Mouse (Mus musculus): ENCODE measurements around the gene Akap10. TPM values are rescaled to one million over a fixed set of nuclear protein-coding genes. Genes with fewer than 3 reads are reported as not detected.

Akap10 gene
- polyA plus RNA-seq (2012; ENCODE audit: insufficient read depth, insufficient read length, missing spikeins): 46.2 and 46.4 TPM in 2 replicates

- Histone ChIP-seq H3K4me3 (ENCODE audit: insufficient read depth, low read length) (peak within 1 kb of the TSS; percentile 95), H3K27ac (ENCODE audit: insufficient read depth, low read depth, low read length) (peak within 1 kb of the TSS; percentile 98), H3K4me1 (ENCODE audit: control insufficient read depth, insufficient read depth, low read length) (peaks cover 42% of the 10 kb centered on the region)
- TF ChIP-seq POLR2A (IDR thresholded peaks at IDR 0.05; ENCODE audit: borderline replicate concordance, low read depth, low read length) (no peak), CTCF (IDR thresholded peaks at IDR 0.05; ENCODE audit: low read depth, low read length) (no peak)
Observed at GRCm38 (mm10) chr11:61930098-61930517, at the start of gene Akap10. TSS of gene Akap10 (minus strand) at chr11:61930252.

GRCm38 (mm10) chr11:61975783-61976182 is 45.7 kb upstream of the Akap10 start:
- H3K4me1 ChIP-seq (ENCODE audit: control insufficient read depth, insufficient read depth, low read length): peaks cover 4% of the 10 kb centered on the region; the same call in 1 of the 2 replicates
- no peak for TF ChIP-seq CTCF (IDR thresholded peaks at IDR 0.05; ENCODE audit: low read depth, low read length)
- TF ChIP-seq POLR2A (IDR thresholded peaks at IDR 0.05; ENCODE audit: borderline replicate concordance, low read depth, low read length): no peak
- H3K4me3 ChIP-seq (ENCODE audit: insufficient read depth, low read length): no peak overlapping the region
- no peak overlapping the region for H3K27ac ChIP-seq (ENCODE audit: insufficient read depth, low read depth, low read length)

- Histone ChIP-seq H3K27ac (ENCODE audit: insufficient read depth, low read depth, low read length) (no peak overlapping the region), H3K4me1 (ENCODE audit: control insufficient read depth, insufficient read depth, low read length) (peaks cover 5% of the 10 kb centered on the region; the same call in 1 of the 2 replicates), H3K4me3 (ENCODE audit: insufficient read depth, low read length) (no peak overlapping the region)
- no peak for TF ChIP-seq POLR2A (IDR thresholded peaks at IDR 0.05; ENCODE audit: borderline replicate concordance, low read depth, low read length)
- no peak for TF ChIP-seq CTCF (IDR thresholded peaks at IDR 0.05; ENCODE audit: low read depth, low read length)
Observed at GRCm38 (mm10) chr11:61974106-61974707, 44.2 kb upstream of the Akap10 start.

- H3K27ac ChIP-seq (ENCODE audit: insufficient read depth, low read depth, low read length): no peak overlapping the region
- H3K4me3 ChIP-seq (ENCODE audit: insufficient read depth, low read length): no peak overlapping the region
- TF ChIP-seq CTCF (IDR thresholded peaks at IDR 0.05; ENCODE audit: low read depth, low read length) (no peak), POLR2A (IDR thresholded peaks at IDR 0.05; ENCODE audit: borderline replicate concordance, low read depth, low read length) (no peak)
- peaks cover 12% of the 10 kb centered on the region for H3K4me1 ChIP-seq (ENCODE audit: control insufficient read depth, insufficient read depth, low read length)
Observed at GRCm38 (mm10) chr11:61971441-61972221, 41.6 kb upstream of the Akap10 start.

- Histone ChIP-seq H3K4me1 (ENCODE audit: control insufficient read depth, insufficient read depth, low read length) (peaks cover 12% of the 10 kb centered on the region), H3K4me3 (ENCODE audit: insufficient read depth, low read length) (no peak overlapping the region), H3K27ac (ENCODE audit: insufficient read depth, low read depth, low read length) (no peak overlapping the region)
- TF ChIP-seq POLR2A (IDR thresholded peaks at IDR 0.05; ENCODE audit: borderline replicate concordance, low read depth, low read length) (no peak), CTCF (IDR thresholded peaks at IDR 0.05; ENCODE audit: low read depth, low read length) (no peak)
Observed at GRCm38 (mm10) chr11:61970901-61971300, 40.8 kb upstream of the Akap10 start.

- H3K27ac ChIP-seq (ENCODE audit: insufficient read depth, low read depth, low read length): no peak overlapping the region
- H3K4me3 ChIP-seq (ENCODE audit: insufficient read depth, low read length): no peak overlapping the region
- peaks cover 9% of the 10 kb centered on the region for H3K4me1 ChIP-seq (ENCODE audit: control insufficient read depth, insufficient read depth, low read length)
- TF ChIP-seq POLR2A (IDR thresholded peaks at IDR 0.05; ENCODE audit: borderline replicate concordance, low read depth, low read length) (no peak), CTCF (IDR thresholded peaks at IDR 0.05; ENCODE audit: low read depth, low read length) (no peak)
Observed at GRCm38 (mm10) chr11:61968875-61969274, 38.8 kb upstream of the Akap10 start.

- TF ChIP-seq POLR2A (IDR thresholded peaks at IDR 0.05; ENCODE audit: borderline replicate concordance, low read depth, low read length) (no peak), CTCF (IDR thresholded peaks at IDR 0.05; ENCODE audit: low read depth, low read length) (no peak)
- Histone ChIP-seq H3K4me3 (ENCODE audit: insufficient read depth, low read length) (no peak overlapping the region), H3K4me1 (ENCODE audit: control insufficient read depth, insufficient read depth, low read length) (peaks cover 9% of the 10 kb centered on the region), H3K27ac (ENCODE audit: insufficient read depth, low read depth, low read length) (no peak overlapping the region)
Observed at GRCm38 (mm10) chr11:61967034-61967433, 37.0 kb upstream of the Akap10 start.

GRCm38 (mm10) chr11:61964611-61965010 is 34.6 kb upstream of the Akap10 start:
- peaks cover 6% of the 10 kb centered on the region for H3K4me1 ChIP-seq (ENCODE audit: control insufficient read depth, insufficient read depth, low read length)
- TF ChIP-seq POLR2A (IDR thresholded peaks at IDR 0.05; ENCODE audit: borderline replicate concordance, low read depth, low read length) (no peak), CTCF (IDR thresholded peaks at IDR 0.05; ENCODE audit: low read depth, low read length) (no peak)

GRCm38 (mm10) chr11:61963193-61963592 is 33.1 kb upstream of the Akap10 start:
- TF ChIP-seq POLR2A (IDR thresholded peaks at IDR 0.05; ENCODE audit: borderline replicate concordance, low read depth, low read length) (no peak), CTCF (IDR thresholded peaks at IDR 0.05; ENCODE audit: low read depth, low read length) (no peak)
- Histone ChIP-seq H3K27ac (ENCODE audit: insufficient read depth, low read depth, low read length) (no peak overlapping the region), H3K4me3 (ENCODE audit: insufficient read depth, low read length) (no peak overlapping the region), H3K4me1 (ENCODE audit: control insufficient read depth, insufficient read depth, low read length) (peaks cover 6% of the 10 kb centered on the region)

More at GRCm38 (mm10) chr11:61964611-61965010, 34.6 kb upstream of the Akap10 start:
- H3K4me3 ChIP-seq (ENCODE audit: insufficient read depth, low read length): no peak overlapping the region
- no peak overlapping the region for H3K27ac ChIP-seq (ENCODE audit: insufficient read depth, low read depth, low read length)

GRCm38 (mm10) chr11:61962684-61963083 is 32.6 kb upstream of the Akap10 start:
- Histone ChIP-seq H3K4me1 (ENCODE audit: control insufficient read depth, insufficient read depth, low read length) (peaks cover 6% of the 10 kb centered on the region), H3K4me3 (ENCODE audit: insufficient read depth, low read length) (no peak overlapping the region), H3K27ac (ENCODE audit: insufficient read depth, low read depth, low read length) (no peak overlapping the region)
- TF ChIP-seq CTCF (IDR thresholded peaks at IDR 0.05; ENCODE audit: low read depth, low read length) (no peak), POLR2A (IDR thresholded peaks at IDR 0.05; ENCODE audit: borderline replicate concordance, low read depth, low read length) (no peak)

Data from bone marrow macrophage, adult 2 months (primary cell).